Mouse (Mus musculus) lung, postnatal 0 days (tissue): ENCODE data around the gene Bmp5. TPM values are rescaled to one million over a fixed set of nuclear protein-coding genes. Genes with fewer than 3 reads are reported as not detected.
"Not testable (repeated sequence)": the region's sequence is repeated elsewhere in the genome, so short reads cannot be mapped to it uniquely, and the experiment has no call there.

ENCODE experiments used
- ATAC-seq: fragments of 200-750 bp; cut with Nextera tagmentation; 2 replicates; pipeline ENCODE4 v1.8.0; 2017; ENCODE audit warnings: moderate library complexity
- DNase-seq: peaks from one replicate; pipeline ENCODE4 v3.0.0-alpha.2; 2016; ENCODE audit warnings: low spot score
- H3K27ac ChIP-seq: fragments of 300-500 bp; sonication (generic); 2 replicates; pipeline ENCODE4 v1.5.1; 2014; ENCODE audit warnings: antibody characterized with exemption, mild to moderate bottlenecking, low read length, mixed read lengths
- H3K27me3 ChIP-seq: fragments of 300-500 bp; sonication (generic); replicated peaks from 2 replicates; pipeline ENCODE4 v1.6.1; 2014; ENCODE audit warnings: low read length, mixed read lengths; ENCODE audit not compliant: insufficient read depth
- H3K36me3 ChIP-seq: fragments of 300-500 bp; sonication (generic); 2 replicates; pipeline ENCODE4 v1.6.1; 2014; ENCODE audit warnings: low read length, mixed read lengths; ENCODE audit not compliant: insufficient read depth
- H3K4me1 ChIP-seq: fragments of 300-500 bp; sonication (generic); 2 replicates; pipeline ENCODE4 v1.6.1; 2014; ENCODE audit warnings: antibody characterized with exemption, low read depth, low read length, mixed read lengths; ENCODE audit not compliant: insufficient read depth
- H3K4me2 ChIP-seq: fragments of 300-500 bp; sonication (generic); replicated peaks from 2 replicates; pipeline ENCODE4 v1.6.1; 2014; ENCODE audit warnings: low read depth, mild to moderate bottlenecking, low read length, moderate library complexity, mixed read lengths
- H3K4me3 ChIP-seq: fragments of 300-500 bp; sonication (generic); 2 replicates; pipeline ENCODE4 v1.5.1; 2014; ENCODE audit warnings: low read depth, low read length
- H3K9ac ChIP-seq: fragments of 300-500 bp; sonication (generic); replicated peaks from 2 replicates; pipeline ENCODE4 v1.6.1; 2014; ENCODE audit warnings: low read depth, mild to moderate bottlenecking
- H3K9me3 ChIP-seq: fragments of 300-500 bp; sonication (generic); 2 replicates; pipeline ENCODE4 v1.6.1; 2016; ENCODE audit warnings: low read length, mixed read lengths
- CTCF ChIP-seq: IDR thresholded peaks from 2 replicates; pipeline ENCODE4 v1.5.1; 2016; ENCODE audit warnings: antibody characterized with exemption, mild to moderate bottlenecking
- EP300 ChIP-seq: IDR thresholded peaks from 2 replicates; pipeline ENCODE4 v1.6.1; 2016; ENCODE audit warnings: antibody characterized with exemption, mild to moderate bottlenecking, control low read depth
- WGBS: fragments of 180-500 bp; shearing (Covaris S2); extraction: QIAGEN DNeasy Blood & Tissue Kit; methylation state at CpG from one replicate; pipeline ENCODE4 v1.1.7; 2014; 5-methylcytosine and 5-hydroxymethylcytosine counted together
- polyA plus RNA-seq: library from polyadenylated mRNA; unstranded; fragments of >200 nt; fragmentation: Nextera tagmentation; extraction: Ambion mirVana; gene quantifications from 2 replicates; pipeline ENCODE4 v1.2.1, GENCODE M21; 2015

The Bmp5 gene
- polyA plus RNA-seq, 1 experiment from 2014 or later: 14.7 TPM

- Histone ChIP-seq H3K27ac (no peak overlapping the region), H3K9ac (no peak overlapping the region), H3K9me3 (no peaks in the 10 kb centered on the region), H3K36me3 (no peaks in the 10 kb centered on the region), H3K4me2 (no peak overlapping the region), H3K4me1 (no peaks in the 10 kb centered on the region), H3K4me3 (no peak overlapping the region), H3K27me3 (no peaks in the 10 kb centered on the region)
- ATAC-seq (no peak), DNase-seq (no peak)
- no peak for TF ChIP-seq CTCF
- WGBS: 86% methylated on average over 5 of the region's 5 CpGs
Measured at GRCm38 (mm10) chr9:75785959-75786358, 10.8 kb downstream of the Bmp5 start.

GRCm38 (mm10) chr9:75787121-75787520, 12.0 kb downstream of the Bmp5 start:
- Histone ChIP-seq H3K36me3 (no peaks in the 10 kb centered on the region), H3K4me1 (no peaks in the 10 kb centered on the region), H3K4me3 (no peak overlapping the region), H3K4me2 (no peak overlapping the region), H3K9ac (no peak overlapping the region), H3K27ac (no peak overlapping the region), H3K27me3 (no peaks in the 10 kb centered on the region), H3K9me3 (no peaks in the 10 kb centered on the region)
- no peak for ATAC-seq
- no peak for TF ChIP-seq CTCF
- no peak for TF ChIP-seq EP300
- DNase-seq: no peak
- 80% methylated on average over 15 of the region's 15 CpGs for WGBS

DNA sequence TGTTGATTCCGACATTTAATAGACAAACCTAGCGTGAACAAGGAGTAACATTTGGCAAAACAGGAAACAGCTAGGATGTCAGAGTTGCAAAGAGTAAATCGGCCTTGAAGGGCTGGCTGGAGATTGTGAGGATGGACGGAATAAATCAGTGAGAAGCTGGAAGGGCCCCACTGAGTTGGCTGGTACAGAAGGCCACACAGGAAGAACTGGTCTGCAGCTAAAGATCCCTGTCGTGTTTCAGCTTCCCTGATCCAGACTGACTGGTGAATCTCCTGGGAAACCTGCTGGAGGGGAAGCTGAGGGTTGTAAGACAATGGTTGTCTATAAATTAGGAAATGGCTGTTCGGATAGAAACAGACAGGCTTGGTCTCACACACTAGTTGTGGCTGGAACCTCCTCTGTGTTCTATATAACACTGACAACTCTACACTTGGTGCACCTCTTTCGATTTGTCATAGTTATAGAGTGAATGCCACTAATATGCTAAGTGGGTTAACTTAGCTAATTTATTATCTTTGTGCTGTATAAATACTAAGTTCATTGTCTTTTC, 14.8 kb downstream of the Bmp5 start:
- no peak for TF ChIP-seq CTCF
- TF ChIP-seq EP300: no peak
- Histone ChIP-seq H3K4me2 (no peak overlapping the region), H3K4me3 (no peak overlapping the region), H3K9ac (no peak overlapping the region), H3K4me1 (no peaks in the 10 kb centered on the region), H3K36me3 (no peaks in the 10 kb centered on the region), H3K27ac (no peak overlapping the region), H3K27me3 (no peaks in the 10 kb centered on the region), H3K9me3 (no peaks in the 10 kb centered on the region)
- no peak for ATAC-seq
- DNase-seq: no peak
- WGBS: 61% methylated on average over 7 of the region's 7 CpGs

GRCm38 (mm10) chr9:75804940-75805339, 29.8 kb downstream of the Bmp5 start:
- Histone ChIP-seq H3K4me1 (no peaks in the 10 kb centered on the region), H3K27me3 (no peaks in the 10 kb centered on the region), H3K27ac (no peak overlapping the region), H3K36me3 (no peaks in the 10 kb centered on the region), H3K4me3 (no peak overlapping the region), H3K9ac (no peak overlapping the region), H3K4me2 (no peak overlapping the region), H3K9me3 (no peaks in the 10 kb centered on the region)
- 89% methylated on average over 6 of the region's 6 CpGs for WGBS
- DNase-seq (no peak), ATAC-seq (no peak)
- no peak for TF ChIP-seq EP300
- TF ChIP-seq CTCF: no peak

DNA sequence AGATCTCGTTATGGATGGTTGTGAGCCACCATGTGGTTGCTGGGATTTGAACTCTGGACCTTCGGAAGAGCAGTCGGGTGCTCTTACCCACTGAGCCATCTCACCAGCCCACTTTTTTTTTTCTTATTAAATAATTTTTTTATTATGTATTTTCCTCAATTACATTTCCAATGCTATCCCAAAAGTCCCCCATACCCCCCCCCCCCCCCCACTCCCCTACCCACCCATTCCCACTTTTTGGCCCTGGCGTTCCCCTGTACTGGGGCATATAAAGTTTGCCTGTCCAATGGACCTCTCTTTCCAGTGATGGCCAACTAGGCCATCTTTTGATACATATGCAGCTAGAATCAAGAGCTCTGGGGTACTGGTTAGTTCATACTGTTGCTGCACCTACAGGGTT, 33.0 kb downstream of the Bmp5 start:
- H3K4me2 ChIP-seq, H3K27ac ChIP-seq, H3K27me3 ChIP-seq, H3K4me3 ChIP-seq, DNase-seq, H3K36me3 ChIP-seq, H3K4me1 ChIP-seq, ATAC-seq, H3K9me3 ChIP-seq, H3K9ac ChIP-seq: not testable (repeated sequence)
- WGBS: 100% methylated on average over 2 of the region's 4 CpGs

DNA sequence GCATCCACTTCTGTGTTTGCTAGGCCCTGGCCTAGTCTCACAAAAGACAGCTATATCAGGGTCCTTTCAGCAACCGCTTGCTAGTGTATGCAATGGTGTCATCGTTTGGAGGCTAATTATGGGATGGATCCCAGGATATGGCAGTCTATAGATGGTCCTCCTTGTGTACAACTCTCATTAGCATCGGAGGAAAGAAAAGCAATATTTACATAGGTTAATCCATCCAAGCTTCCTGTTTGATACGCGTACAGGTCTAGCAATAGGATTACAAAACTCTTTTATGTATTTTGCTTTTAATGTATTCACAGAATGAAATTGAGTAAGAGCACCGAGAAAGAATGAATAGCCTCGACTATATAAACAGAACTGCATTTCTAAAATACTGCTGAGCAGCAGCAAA, 33.5 kb downstream of the Bmp5 start:
- H3K9me3 ChIP-seq: no peaks in the 10 kb centered on the region
- TF ChIP-seq EP300 (no peak), CTCF (no peak)
- ATAC-seq (no peak), DNase-seq (no peak)
- 70% methylated on average over 7 of the region's 7 CpGs for WGBS
- no peaks in the 10 kb centered on the region for H3K36me3 ChIP-seq
- H3K4me3 ChIP-seq: no peak overlapping the region
- H3K27me3 ChIP-seq: no peaks in the 10 kb centered on the region
- no peak overlapping the region for H3K9ac ChIP-seq
- H3K4me1 ChIP-seq: no peaks in the 10 kb centered on the region
- H3K27ac ChIP-seq: no peak overlapping the region
- no peak overlapping the region for H3K4me2 ChIP-seq

DNA sequence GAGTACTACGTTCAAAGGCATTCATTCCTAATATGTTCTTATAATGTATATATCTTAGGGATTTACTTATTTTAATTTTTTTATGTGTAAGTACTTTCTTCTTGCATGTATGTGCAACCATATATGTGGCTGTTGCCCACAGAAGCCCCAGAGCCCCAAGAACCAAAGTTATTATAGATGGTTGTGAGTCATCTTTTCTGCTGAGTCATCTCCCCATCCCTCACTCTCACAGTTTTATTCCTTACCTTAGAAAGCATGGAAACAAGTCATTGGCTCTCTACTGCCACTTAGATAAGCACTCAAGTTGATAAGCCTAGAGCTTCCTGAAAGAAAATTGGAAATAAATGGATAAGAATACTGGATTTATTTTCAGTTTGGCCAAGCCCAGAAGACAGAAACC, 40.0 kb downstream of the Bmp5 start:
- Histone ChIP-seq H3K4me3 (no peak overlapping the region), H3K4me1 (0 out of 2 replicates have a peak, but pooled peaks cover 3% of the 10 kb centered on the region), H3K36me3 (no peaks in the 10 kb centered on the region), H3K27me3 (no peaks in the 10 kb centered on the region), H3K9me3 (no peaks in the 10 kb centered on the region), H3K9ac (no peak overlapping the region), H3K4me2 (no peak overlapping the region), H3K27ac (no peak overlapping the region)
- 69% methylated on average over 1 of the region's 1 CpGs for WGBS
- no peak for TF ChIP-seq EP300
- TF ChIP-seq CTCF: no peak
- ATAC-seq (no peak), DNase-seq (no peak)
